Mouse (Mus musculus): Measurements from ENCODE around the gene Fndc7. TPM values are rescaled to one million over a fixed set of nuclear protein-coding genes. Genes with fewer than 3 reads are reported as not detected.
"Not testable (repeated sequence)": the region's sequence is repeated elsewhere in the genome, so short reads cannot be mapped to it uniquely, and the experiment has no call there.

Gene Fndc7
- total RNA-seq, 2 experiments from 2014 or later = 0.09 to 0.14 TPM

- DNase-seq = no peak
These were observed 2.7 kb downstream of the Fndc7 start for GRCm38 (mm10) chr3:108886934-108887617.

- DNase-seq = peak; percentile 36
These were observed 3.9 kb downstream of the Fndc7 start for GRCm38 (mm10) chr3:108885686-108886530.

GRCm38 (mm10) chr3:108884706-108885289 lies 5.0 kb downstream of the Fndc7 start:
- DNase-seq = no peak

GRCm38 (mm10) chr3:108883067-108883466 lies 6.7 kb downstream of the Fndc7 start:
- DNase-seq = no peak

GRCm38 (mm10) chr3:108881873-108882272 lies 7.9 kb downstream of the Fndc7 start:
- DNase-seq = not testable (repeated sequence)

- DNase-seq = peak; percentile 51
These were observed 9.0 kb downstream of the Fndc7 start for GRCm38 (mm10) chr3:108880544-108881507.

- no peak for DNase-seq
These were observed 9.9 kb downstream of the Fndc7 start for GRCm38 (mm10) chr3:108879836-108880435.

- DNase-seq = no peak
These were observed 10.7 kb downstream of the Fndc7 start for GRCm38 (mm10) chr3:108879129-108879528.

- no peak for DNase-seq
These were observed 19.2 kb downstream of the Fndc7 start for GRCm38 (mm10) chr3:108870631-108871030.

- DNase-seq = no peak
These were observed 22.4 kb downstream of the Fndc7 start for GRCm38 (mm10) chr3:108867449-108867848.

- DNase-seq = no peak
These were observed 24.1 kb downstream of the Fndc7 start for GRCm38 (mm10) chr3:108865676-108866075.

- no peak for DNase-seq
These were observed 24.7 kb downstream of the Fndc7 start for GRCm38 (mm10) chr3:108865129-108865528.

- DNase-seq = no peak
These were observed 26.7 kb downstream of the Fndc7 start for GRCm38 (mm10) chr3:108863091-108863490.

- DNase-seq = not testable (repeated sequence)
These were observed 27.5 kb downstream of the Fndc7 start for GRCm38 (mm10) chr3:108862282-108862681.

- DNase-seq = no peak
These were observed 29.0 kb downstream of the Fndc7 start for GRCm38 (mm10) chr3:108860786-108861185.

GRCm38 (mm10) chr3:108858231-108858770 lies 31.5 kb downstream of the Fndc7 start:
- peak; percentile 72 for DNase-seq

GRCm38 (mm10) chr3:108857714-108858113 lies 32.1 kb downstream of the Fndc7 start:
- DNase-seq = no peak

GRCm38 (mm10) chr3:108857124-108857470 lies 32.7 kb downstream of the Fndc7 start:
- no peak for DNase-seq

- peak; percentile 27 for DNase-seq
These were observed 33.3 kb downstream of the Fndc7 start for GRCm38 (mm10) chr3:108856386-108857123.

- peak; percentile 65 for DNase-seq
These were observed 33.9 kb downstream of the Fndc7 start for GRCm38 (mm10) chr3:108855864-108856263.

- DNase-seq = peak; percentile 65
These were observed 34.4 kb downstream of the Fndc7 start for GRCm38 (mm10) chr3:108855371-108855770.

All from heart, postnatal 4 days (tissue).